8 mouse cellular contexts compared by ENCODE assay signal in genomic region chr7:25618865-25619721, GRCm38 (mm10). TPM values are rescaled to one million over a fixed set of nuclear protein-coding genes. Genes with fewer than 3 reads are reported as not detected.
DNase-seq lines count a peak whose midpoint lies in the region; ATAC-seq and TF ChIP-seq lines count a peak whose summit lies in the region.

Gene Dmac2 (plus strand): TSS chr7:25619414.

- intact Hi-C loops in heart, postnatal 36 days (cut with DNase I): no loop called here

- peaks cover 24% of the 10 kb centered on the region for H3K27me3 ChIP-seq in G1E (ENCODE audit: insufficient read depth, low read length)
- 0 out of 2 replicates have a peak, but pooled peaks cover 3% of the 10 kb centered on the region for H3K27me3 ChIP-seq in forebrain, embryonic 16.5 days (replicated peaks; ENCODE audit: control insufficient read depth, insufficient read depth, low read length)
- H3K27me3 ChIP-seq in lung, embryonic 14.5 days (ENCODE audit: insufficient read depth, low read length): peaks cover 2% of the 10 kb centered on the region; the same call in 1 of the 2 replicates
- H3K27me3 ChIP-seq in thymus, adult 2 months (ENCODE audit: control insufficient read depth, insufficient read depth, low read length): no peaks in the 10 kb centered on the region

- peak within 1 kb of the TSS; percentile 51 for H3K9ac ChIP-seq in forebrain, embryonic 16.5 days (replicated peaks; ENCODE audit: low read depth, low read length)
- peak within 1 kb of the TSS; percentile 55 for H3K9ac ChIP-seq in lung, embryonic 14.5 days

- H3K4me1 ChIP-seq in G1E (ENCODE audit: insufficient read depth, low read depth, low read length): peaks cover 17% of the 10 kb centered on the region
- H3K4me1 ChIP-seq in forebrain, embryonic 16.5 days (replicated peaks; ENCODE audit: control insufficient read depth, insufficient read depth, low read length): peaks cover 3% of the 10 kb centered on the region
- H3K4me1 ChIP-seq in lung, embryonic 14.5 days (ENCODE audit: insufficient read depth): no peaks in the 10 kb centered on the region
- H3K4me1 ChIP-seq in olfactory bulb, adult 2 months (ENCODE audit: control insufficient read depth, insufficient read depth, low read length): peaks cover 3% of the 10 kb centered on the region; the same call in 1 of the 2 replicates
- peaks cover 2% of the 10 kb centered on the region; the same call in 1 of the 2 replicates for H3K4me1 ChIP-seq in thymus, adult 2 months (replicated peaks; ENCODE audit: control insufficient read depth, insufficient read depth, low read length)

- under 1% methylated on average over 53 of the region's 53 CpGs for WGBS in forebrain, embryonic 16.5 days
- WGBS in lung, embryonic 14.5 days: 1% methylated on average over 53 of the region's 53 CpGs
- WGBS in olfactory bulb, adult 2 months: under 1% methylated on average over 53 of the region's 53 CpGs
- 2% methylated on average over 53 of the region's 53 CpGs for WGBS in thymus, adult 2 months

- TF ChIP-seq POLR2A in olfactory bulb, adult 2 months (IDR thresholded peaks at IDR 0.05; ENCODE audit: insufficient read depth, low read depth, low read length): peak; percentile 70
- peak; percentile 49; the same call in 1 of the 2 replicates for TF ChIP-seq POLR2A in thymus, adult 2 months (IDR thresholded peaks at IDR 0.05; ENCODE audit: control insufficient read depth, extremely low read depth, insufficient read depth, low read length, poor library complexity)

- H3K4me3 ChIP-seq in G1E (ENCODE audit: low read depth, low read length): peak within 1 kb of the TSS; percentile 82
- peak within 1 kb of the TSS; percentile 68 for H3K4me3 ChIP-seq in forebrain, embryonic 16.5 days (replicated peaks; ENCODE audit: low read length)
- H3K4me3 ChIP-seq in layer of hippocampus, adult 2 months: peak within 1 kb of the TSS; percentile 93
- peak within 1 kb of the TSS; percentile 57 for H3K4me3 ChIP-seq in lung, embryonic 14.5 days (ENCODE audit: low read depth, low read length)
- H3K4me3 ChIP-seq in olfactory bulb, adult 2 months (ENCODE audit: insufficient read depth, low read depth, low read length): peak within 1 kb of the TSS; percentile 88
- H3K4me3 ChIP-seq in thymus, adult 2 months (ENCODE audit: control insufficient read depth, insufficient read depth, low read length): peak within 1 kb of the TSS; percentile 80

- peak within 1 kb of the TSS; percentile 73 for H3K4me2 ChIP-seq in forebrain, embryonic 16.5 days (ENCODE audit: low read length)
- peak within 1 kb of the TSS; percentile 69 for H3K4me2 ChIP-seq in lung, embryonic 14.5 days

- TF ChIP-seq CTCF in G1E (IDR thresholded peaks at IDR 0.05; ENCODE audit: low read depth, low read length): no peak
- TF ChIP-seq CTCF in layer of hippocampus, adult 2 months (conservative IDR thresholded peaks at IDR 0.05): no peak
- TF ChIP-seq CTCF in lung, embryonic 14.5 days (IDR thresholded peaks at IDR 0.05; ENCODE audit: low read depth): no peak
- TF ChIP-seq CTCF in olfactory bulb, adult 2 months (IDR thresholded peaks at IDR 0.05; ENCODE audit: insufficient read depth, low read depth, low read length): no peak
- TF ChIP-seq CTCF in thymus, adult 2 months (IDR thresholded peaks at IDR 0.05; ENCODE audit: borderline replicate concordance, control insufficient read depth, extremely low read depth, insufficient read depth, low read length, poor library complexity): peak; percentile 52; the same call in 1 of the 2 replicates

- ATAC-seq in G1E (ENCODE audit: extremely low read depth, insufficient number of reproducible peaks, low FRiP score, poor library complexity, severe bottlenecking): peak; percentile 95
- ATAC-seq in forebrain, embryonic 16.5 days: peak; percentile 97
- ATAC-seq in lung, embryonic 14.5 days (ENCODE audit: insufficient read depth): peak; percentile 93

- DNase-seq in G1E (ENCODE audit: low spot score): peak; percentile 90
- peak; percentile 95 to 97 for DNase-seq in cerebellum, adult 18-20 months
- peak; percentile 90 to 93 for DNase-seq in heart, postnatal 36 days
- peak; percentile 93 to 95 for DNase-seq in layer of hippocampus, adult 2 months (ENCODE audit: low spot score in 2 of 2)
- peak; percentile 96 for DNase-seq in lung, embryonic 14.5 days
- DNase-seq in thymus, adult 2 months: peak; percentile 94

- peaks cover 40% of the 10 kb centered on the region for H3K36me3 ChIP-seq in G1E (replicated peaks)
- peaks cover 4% of the 10 kb centered on the region; the same call in 1 of the 2 replicates for H3K36me3 ChIP-seq in forebrain, embryonic 16.5 days (ENCODE audit: control insufficient read depth, insufficient read depth)
- peaks cover 22% of the 10 kb centered on the region for H3K36me3 ChIP-seq in lung, embryonic 14.5 days (ENCODE audit: insufficient read depth)
- H3K36me3 ChIP-seq in thymus, adult 2 months (ENCODE audit: control insufficient read depth, insufficient read depth, low read length): no peaks in the 10 kb centered on the region

- no peak within 1 kb of the TSS for H3K27ac ChIP-seq in forebrain, embryonic 16.5 days (ENCODE audit: low read length)
- peak within 1 kb of the TSS; percentile 92 for H3K27ac ChIP-seq in layer of hippocampus, adult 2 months
- H3K27ac ChIP-seq in lung, embryonic 14.5 days (ENCODE audit: low read depth): no peak within 1 kb of the TSS
- peak within 1 kb of the TSS; percentile 55 for H3K27ac ChIP-seq in olfactory bulb, adult 2 months (ENCODE audit: insufficient read depth, low read depth, low read length)
- no peak within 1 kb of the TSS for H3K27ac ChIP-seq in thymus, adult 2 months (ENCODE audit: control insufficient read depth, insufficient read depth, low read length)

- no peaks in the 10 kb centered on the region for H3K9me3 ChIP-seq in G1E (replicated peaks)
- H3K9me3 ChIP-seq in forebrain, embryonic 16.5 days (ENCODE audit: control insufficient read depth, low read length): no peaks in the 10 kb centered on the region
- H3K9me3 ChIP-seq in lung, embryonic 14.5 days (ENCODE audit: low read depth, low read length): no peaks in the 10 kb centered on the region

RNA-seq across cellular contexts. Expression of gene Dmac2, which starts in this region (rescaled TPM):
- total RNA-seq in G1E (2014; fragmentation: Nextera tagmentation): 12.7 and 17.8 TPM in 2 replicates
- 21.3 and 24.2 TPM in 2 replicates for total RNA-seq in G1E (2017)
- polyA plus RNA-seq in G1E (2012): 28.0 and 34.2 TPM in 2 replicates
- polyA plus RNA-seq in forebrain, embryonic 16.5 days (2015; fragmentation: Nextera tagmentation; extraction: Ambion mirVana): 36.0 and 38.8 TPM in 2 replicates
- 10 to 100 TPM; 55.2 to 59.1 TPM for total RNA-seq in heart, postnatal 36 days (2021)
- total RNA-seq in layer of hippocampus, adult 2 months (2021): 10 to 100 TPM; 47.0 to 50.3 TPM
- 27.8 and 33.5 TPM in 2 replicates for polyA plus RNA-seq in lung, embryonic 14.5 days (2014; fragmentation: Nextera tagmentation; extraction: Ambion mirVana)
- polyA plus RNA-seq in olfactory bulb, adult 2 months (2012; ENCODE audit: insufficient read depth, insufficient read length, low replicate concordance, missing spikeins): not detected in 2 replicates
- 80.2 and 86.2 TPM in 2 replicates for polyA plus RNA-seq in thymus, adult 2 months (2012; rRNA removed)

Comparison
In these comparisons a context has a peak if more than half of its experiments do, and no peak if none do; other contexts are left out.
1. RNA of gene Dmac2 (polyA plus RNA-seq): 80.2 to 86.2 TPM in thymus, adult 2 months, 36.0 to 38.8 TPM in forebrain, embryonic 16.5 days, 28.0 to 34.2 TPM in G1E and 27.8 to 33.5 TPM in lung, embryonic 14.5 days; not detected in olfactory bulb, adult 2 months; every median in the first group is over 10 times any median in the second.
2. H3K27ac ChIP-seq: peak in layer of hippocampus, adult 2 months (single experiment) and olfactory bulb, adult 2 months (single experiment); none in forebrain, embryonic 16.5 days (single experiment), lung, embryonic 14.5 days (single experiment) and thymus, adult 2 months (single experiment).
3. Peak in every context shown above with its lines, with median percentiles within 50 percentile points of each other: ATAC-seq, DNase-seq and H3K4me3 ChIP-seq.